Mouse (Mus musculus) adrenal gland, postnatal 0 days (tissue): ENCODE measurements around the gene Dok4. TPM values are rescaled to one million over a fixed set of nuclear protein-coding genes. Genes with fewer than 3 reads are reported as not detected.

Experiments used
- polyA plus RNA-seq: library from polyadenylated mRNA; unstranded; fragments of >200 nt; fragmentation: Nextera tagmentation; extraction: Ambion mirVana; gene quantifications from 2 replicates; pipeline ENCODE4 v1.2.1, GENCODE M21; 2015

Gene Dok4
- polyA plus RNA-seq: 14.9 and 15.1 TPM in 2 replicates

DNA sequence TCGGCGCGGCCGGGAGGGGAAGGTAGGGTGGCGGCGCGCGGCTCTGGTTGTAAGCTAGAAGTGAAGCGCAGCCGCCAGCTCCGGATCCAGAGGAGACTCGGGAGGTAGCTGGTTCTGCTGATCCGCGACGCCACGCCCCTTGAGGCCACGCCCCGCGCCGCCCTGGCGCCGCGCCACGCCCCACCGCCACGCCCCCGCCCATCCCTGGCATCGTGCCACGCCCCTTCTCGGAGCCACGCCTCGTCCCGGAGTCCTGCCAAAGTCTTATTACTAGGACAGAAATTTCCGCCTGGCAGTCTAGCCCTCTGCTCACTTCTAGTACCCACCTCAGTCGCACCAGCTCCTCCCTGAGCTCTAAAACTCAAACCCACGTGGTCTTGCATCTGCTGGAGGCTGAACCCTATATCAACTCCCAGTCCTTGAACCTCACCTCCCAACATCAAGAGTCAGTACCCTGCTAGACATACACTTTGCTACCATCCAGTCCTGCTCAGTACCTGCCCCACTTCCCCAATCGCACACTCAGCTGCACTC lies at the start of gene Dok4:
Gene Dok4, minus strand, starts transcription at position 134 of the 534 bp plus-strand sequence.

DNA sequence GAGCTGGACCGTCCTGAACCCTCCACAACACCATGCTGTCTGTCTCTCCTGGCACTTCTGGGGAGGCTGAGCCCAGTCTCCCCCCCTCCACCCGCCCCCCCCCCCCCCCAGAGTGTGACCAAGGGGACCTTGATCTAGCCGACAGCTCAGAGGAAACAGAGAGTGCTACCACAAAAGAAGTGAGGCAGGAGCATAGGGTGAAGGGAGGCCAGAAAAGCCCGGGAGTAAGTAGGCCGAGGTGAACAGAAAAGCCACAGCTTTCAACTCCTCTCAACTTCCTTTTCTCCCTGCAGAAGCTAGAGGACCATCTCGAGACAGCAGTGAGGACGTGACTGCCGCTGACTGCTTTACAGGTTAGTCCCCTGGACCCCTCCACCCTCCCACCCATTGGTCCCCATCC lies 47.3 kb upstream of the Dok4 start, which contains the start of gene Adgrg5:
Gene Adgrg5, plus strand, starts transcription at position 290 of the 400 bp plus-strand sequence.

DNA sequence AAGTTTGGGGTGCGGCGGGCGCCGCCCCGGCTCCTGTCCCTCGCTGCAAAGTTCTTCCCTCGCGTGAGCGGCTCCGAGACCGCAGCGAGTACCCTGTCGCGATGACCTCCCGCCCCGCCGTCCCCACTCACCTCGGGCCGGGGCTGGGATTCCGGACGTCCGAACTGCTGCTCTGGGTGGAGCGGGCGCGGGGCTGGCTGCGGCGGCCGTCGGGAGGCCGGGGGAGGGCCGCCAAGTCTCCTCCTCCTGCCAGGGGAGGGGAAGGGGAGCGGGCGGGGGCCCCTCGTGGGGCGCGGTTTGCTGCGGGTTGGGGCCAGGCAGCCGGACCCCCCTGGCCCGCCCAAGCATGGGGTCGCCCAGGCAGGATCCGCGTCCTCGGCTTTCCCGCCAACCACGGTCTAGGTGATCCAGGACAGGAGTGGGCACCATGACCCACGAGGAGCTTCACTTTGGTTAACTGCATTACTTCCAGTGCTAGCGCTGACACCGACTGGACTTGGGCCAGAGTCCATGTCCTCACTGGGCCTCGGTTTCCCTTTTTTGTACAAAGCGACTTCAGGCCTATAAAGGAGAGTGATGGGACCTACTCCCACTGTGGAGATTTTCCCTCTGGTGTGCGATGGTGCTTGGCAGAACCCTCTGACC lies 41.8 kb upstream of the Dok4 start, which contains the start of gene Ccdc102a:
Gene Ccdc102a, minus strand, starts transcription at position 248 of the 645 bp plus-strand sequence.

DNA sequence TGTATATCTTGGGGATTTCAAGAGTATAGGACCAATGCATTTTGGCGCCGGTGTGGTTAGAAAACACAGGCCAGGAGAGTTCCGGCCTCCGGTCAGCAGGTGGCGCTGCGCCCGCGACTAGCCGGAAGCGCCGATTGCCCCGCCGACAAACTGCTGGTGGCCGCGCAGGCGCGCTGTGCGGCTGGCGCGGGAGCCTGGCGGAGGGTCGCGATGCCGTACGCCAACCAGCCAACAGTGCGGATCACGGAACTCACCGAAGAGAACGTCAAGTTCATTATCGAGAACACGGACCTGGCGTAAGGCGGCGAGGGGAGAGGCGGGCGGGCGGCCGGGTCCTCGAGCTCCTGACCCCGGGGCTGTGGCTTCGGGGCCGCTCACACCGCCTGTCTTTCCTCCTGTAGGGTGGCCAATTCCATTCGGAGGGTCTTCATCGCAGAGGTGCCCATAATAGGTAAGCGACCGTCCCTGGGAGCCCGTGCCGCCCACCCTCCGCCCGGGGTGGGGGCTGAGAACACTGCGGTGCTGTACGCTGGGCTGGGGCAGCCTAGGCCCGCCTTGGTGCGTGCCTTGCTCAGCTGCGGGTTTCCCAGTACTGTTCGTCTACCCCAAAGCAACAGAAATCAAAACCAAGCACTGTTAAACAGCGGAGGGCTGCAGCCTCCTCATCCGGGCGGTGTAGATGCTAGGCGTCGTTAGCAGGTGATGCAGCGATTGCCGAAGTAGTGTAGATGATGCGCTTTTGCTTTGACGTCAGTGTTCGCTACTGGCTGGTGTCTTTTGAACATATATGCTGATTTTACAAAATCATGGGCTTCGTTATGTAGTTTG lies 18.6 kb downstream of the Dok4 start, which contains the start of gene Polr2c:
Gene Polr2c, plus strand, starts transcription at position 105 of the 828 bp plus-strand sequence.

DNA sequence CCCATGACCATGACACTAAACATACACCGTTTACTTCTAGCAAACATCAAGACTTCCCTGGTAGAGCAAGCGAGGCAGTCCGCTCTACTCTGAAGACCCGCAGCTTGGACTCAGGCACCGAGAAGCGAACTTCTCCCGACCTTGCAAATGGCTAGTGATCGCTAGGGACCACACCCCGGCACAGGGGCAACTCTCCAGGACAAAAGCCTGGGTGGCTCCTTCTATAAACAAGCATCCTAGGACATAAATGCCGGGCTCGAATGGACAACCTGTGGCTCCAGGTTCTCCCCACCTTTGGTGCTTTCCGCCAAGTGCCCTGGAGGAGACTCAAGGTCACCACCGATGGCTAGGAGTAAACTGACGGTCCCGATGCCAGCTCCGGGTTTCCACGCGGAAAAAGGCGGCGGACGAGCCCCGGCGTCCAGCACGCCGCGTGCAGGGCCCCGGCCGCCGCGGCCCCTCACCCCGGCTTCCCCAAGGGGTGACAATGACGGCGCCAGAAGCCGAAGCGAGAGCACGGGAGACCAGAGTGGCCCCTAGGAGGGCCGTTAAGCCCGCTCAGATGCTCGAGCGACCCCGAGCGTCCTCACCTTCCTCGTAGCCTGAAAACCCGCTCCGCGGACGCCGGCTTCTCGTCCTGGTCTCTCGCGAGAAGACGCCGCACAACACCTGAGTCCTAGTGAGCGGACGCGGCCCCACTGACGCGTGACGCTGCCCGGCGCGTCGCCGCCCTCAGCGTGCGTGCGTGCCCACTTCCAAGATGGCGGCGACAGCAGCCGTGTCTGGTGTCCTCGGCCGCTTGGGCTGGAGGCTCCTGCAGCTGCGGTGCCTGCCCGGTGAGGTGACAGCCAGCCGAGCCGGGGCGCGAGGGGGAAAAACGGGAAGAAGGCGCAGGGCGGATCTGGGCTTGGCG lies 38.2 kb downstream of the Dok4 start, which contains the start of the genes Coq9 and Ciapin1:
Gene Coq9, plus strand, starts transcription at position 660 of the 913 bp plus-strand sequence.
Gene Ciapin1, minus strand, starts transcription at position 697 of the 913 bp plus-strand sequence.

Other genes with a start within 250 kb of the Dok4 start
- gene Arl2bp, start 209.7 kb downstream of the Dok4 start, polyA plus RNA-seq: 79.6 and 105 TPM in 2 replicates
- 3.0 and 3.1 TPM in 2 replicates for gene Pllp, start 180.1 kb downstream of the Dok4 start, polyA plus RNA-seq
- gene Ccl22, start 130.7 kb downstream of the Dok4 start, polyA plus RNA-seq: not detected in 2 replicates
- gene Cx3cl1, start 104.3 kb downstream of the Dok4 start, polyA plus RNA-seq: 15.1 and 16.2 TPM in 2 replicates
- 1.1 and 1.2 TPM in 2 replicates for gene Ccl17, start 65.9 kb downstream of the Dok4 start, polyA plus RNA-seq
- gene Coq9, start 38.0 kb downstream of the Dok4 start, polyA plus RNA-seq: 96.9 and 125 TPM in 2 replicates
- gene Ciapin1, start 38.0 kb downstream of the Dok4 start, polyA plus RNA-seq: 78.5 and 86.3 TPM in 2 replicates
- 88.1 and 91.8 TPM in 2 replicates for gene Polr2c, start 18.9 kb downstream of the Dok4 start, polyA plus RNA-seq
- gene Ccdc102a, start 41.8 kb upstream of the Dok4 start, polyA plus RNA-seq: 16.4 and 20.7 TPM in 2 replicates
- gene Adgrg5, start 47.4 kb upstream of the Dok4 start, polyA plus RNA-seq: 0.08 and 0.16 TPM in 2 replicates
- gene Adgrg1, start 98.4 kb upstream of the Dok4 start, polyA plus RNA-seq: 14.0 and 15.7 TPM in 2 replicates
- gene Adgrg3, start 141.4 kb upstream of the Dok4 start, polyA plus RNA-seq: 2.0 and 6.2 TPM in 2 replicates
- gene Drc7, start 178.8 kb upstream of the Dok4 start, polyA plus RNA-seq: not detected in 2 replicates
- gene Katnb1, start 204.9 kb upstream of the Dok4 start, polyA plus RNA-seq: 13.4 and 14.0 TPM in 2 replicates